Mouse (Mus musculus): ENCODE data around the gene Cnih4. TPM values are rescaled to one million over a fixed set of nuclear protein-coding genes. Genes with fewer than 3 reads are reported as not detected.

Gene Cnih4
- 60.7 and 63.1 TPM in 2 replicates for polyA plus RNA-seq (2016; fragmentation: Nextera tagmentation; extraction: Ambion mirVana)

DNA sequence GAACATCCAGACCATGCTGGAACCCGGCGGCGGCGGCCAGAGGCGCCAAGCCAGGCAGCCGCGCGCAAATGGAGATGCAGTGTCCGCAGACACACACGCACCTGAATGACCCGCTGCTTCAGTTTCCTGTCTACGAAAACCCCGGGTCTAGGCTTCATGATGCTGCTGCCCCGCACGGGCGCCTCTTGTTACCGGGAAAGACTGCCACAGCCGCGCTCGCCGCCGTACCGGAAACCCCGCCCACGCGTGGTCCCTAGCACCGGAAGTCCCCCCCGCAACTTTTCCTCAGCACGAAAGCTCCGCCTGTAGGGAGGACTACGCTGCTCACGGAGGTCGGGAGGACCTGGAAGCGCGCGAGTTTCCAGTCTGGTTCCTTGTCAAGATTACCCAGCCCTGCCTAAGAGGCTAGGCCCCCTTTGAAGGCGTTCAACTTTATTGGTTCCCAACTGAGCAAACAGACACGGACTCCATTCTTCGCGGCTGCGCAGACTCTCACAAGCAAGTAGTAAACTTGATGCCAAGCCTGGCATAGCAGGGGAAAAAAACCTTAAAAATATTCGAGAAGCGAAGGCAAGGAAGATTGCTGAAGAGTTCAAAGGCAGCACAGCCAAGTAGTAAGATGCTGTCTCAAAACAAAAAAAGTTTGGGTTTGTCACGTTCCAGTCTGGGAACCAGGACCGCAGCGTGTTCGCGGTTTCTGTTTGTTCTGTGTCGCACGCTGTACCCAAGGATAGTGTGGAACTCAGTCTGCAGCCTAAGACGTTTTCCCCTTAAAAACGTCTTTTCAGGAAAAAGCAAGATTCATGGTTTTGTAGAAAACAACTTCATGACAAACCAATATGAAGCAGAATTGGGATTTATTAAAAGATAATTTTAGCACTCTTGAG is at the start of gene Cnih4, which contains the start of gene Nvl:
Gene Cnih4, plus strand, starts transcription at position 744 of the 887 bp plus-strand sequence.
Gene Nvl, minus strand, starts transcription at position 255 of the 887 bp plus-strand sequence.
- peak within 1 kb of the TSS; percentile 80 for H3K9ac ChIP-seq
- peak within 1 kb of the TSS; percentile 71 for H3K4me2 ChIP-seq (replicated peaks)
- H3K4me1 ChIP-seq: peaks cover 23% of the 10 kb centered on the region
- peak within 1 kb of the TSS; percentile 87 for H3K4me3 ChIP-seq
- ATAC-seq (ENCODE audit: low FRiP score): peak; percentile 99
- H3K36me3 ChIP-seq: peaks cover 22% of the 10 kb centered on the region
- no peaks in the 10 kb centered on the region for H3K27me3 ChIP-seq
- WGBS: under 1% methylated on average over 52 of the region's 52 CpGs
- no peaks in the 10 kb centered on the region for H3K9me3 ChIP-seq (replicated peaks)
- peak within 1 kb of the TSS; percentile 79 for H3K27ac ChIP-seq

DNA sequence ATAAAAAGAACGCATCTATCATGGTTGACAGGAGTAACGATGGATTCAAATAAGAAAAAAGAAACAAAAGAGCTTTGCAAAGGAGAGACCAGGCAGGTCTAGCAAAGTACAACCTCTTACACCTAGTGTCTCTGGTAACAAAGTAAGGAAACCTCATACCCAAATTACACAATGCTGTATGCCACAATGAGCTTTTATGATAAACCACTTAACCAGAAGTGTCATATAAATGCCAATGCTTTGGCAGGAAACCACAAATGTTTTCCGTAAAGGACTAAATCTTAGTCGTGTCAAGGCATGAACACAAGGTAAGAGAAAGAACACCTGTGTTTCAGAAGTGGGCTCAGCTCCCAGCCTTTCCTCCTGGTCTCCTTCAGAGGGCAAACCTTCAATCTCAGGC is 27.4 kb upstream of the Cnih4 start:
- no peaks in the 10 kb centered on the region for H3K27me3 ChIP-seq
- peaks cover 72% of the 10 kb centered on the region for H3K36me3 ChIP-seq
- WGBS: 95% methylated on average over 4 of the region's 4 CpGs
- H3K4me2 ChIP-seq (replicated peaks): no peak overlapping the region
- ATAC-seq (ENCODE audit: low FRiP score): no peak
- H3K9ac ChIP-seq: no peak overlapping the region
- H3K4me1 ChIP-seq: no peaks in the 10 kb centered on the region
- H3K9me3 ChIP-seq (replicated peaks): no peaks in the 10 kb centered on the region
- no peak overlapping the region for H3K4me3 ChIP-seq
- H3K27ac ChIP-seq: no peak overlapping the region

DNA sequence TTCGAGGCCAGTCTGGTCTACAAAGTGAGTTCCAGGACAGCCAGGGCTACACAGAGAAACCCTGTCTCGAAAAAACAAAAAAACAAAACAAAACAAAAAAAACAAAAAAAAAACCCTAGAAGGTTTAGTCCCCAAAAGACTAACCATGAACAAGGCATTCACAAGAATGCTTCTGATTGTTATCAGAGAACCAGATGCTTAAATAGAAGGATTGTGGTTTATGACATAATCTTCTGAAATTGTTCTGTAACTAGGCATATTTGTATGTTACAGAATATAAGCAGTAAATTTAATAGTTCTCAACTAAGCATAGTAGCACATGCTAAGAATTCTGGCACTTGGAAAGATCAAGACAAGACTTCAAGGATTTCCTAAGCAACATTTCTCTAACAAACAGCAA is 20.3 kb upstream of the Cnih4 start:
- no peaks in the 10 kb centered on the region for H3K9me3 ChIP-seq (replicated peaks)
- H3K27me3 ChIP-seq: no peaks in the 10 kb centered on the region
- H3K4me2 ChIP-seq (replicated peaks): no peak overlapping the region
- H3K36me3 ChIP-seq: peaks cover 79% of the 10 kb centered on the region
- no peak overlapping the region for H3K4me3 ChIP-seq
- H3K9ac ChIP-seq: no peak overlapping the region
- no peak for ATAC-seq (ENCODE audit: low FRiP score)
- H3K27ac ChIP-seq: no peak overlapping the region
- H3K4me1 ChIP-seq: no peaks in the 10 kb centered on the region
- 98% methylated on average over 2 of the region's 2 CpGs for WGBS

DNA sequence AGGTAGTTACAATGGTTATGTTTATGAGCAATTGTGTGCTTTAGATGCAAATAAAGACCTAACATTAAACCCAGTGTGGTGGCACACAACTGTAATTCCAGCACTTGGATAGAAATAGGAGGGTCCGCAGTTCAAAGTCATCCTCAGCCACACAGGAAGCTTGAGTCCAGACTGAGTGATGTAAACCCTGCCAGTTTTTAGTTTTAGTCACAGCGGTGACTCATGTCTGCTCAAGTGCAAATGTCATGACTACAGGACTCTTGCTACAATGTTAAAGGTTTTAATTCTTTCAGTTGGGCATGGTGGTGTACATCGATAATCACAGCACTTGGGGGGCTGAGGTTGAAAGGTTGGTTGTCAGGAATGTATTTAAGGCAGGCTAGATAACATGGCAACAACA is 18.6 kb upstream of the Cnih4 start:
- no peak for ATAC-seq (ENCODE audit: low FRiP score)
- H3K27me3 ChIP-seq: no peaks in the 10 kb centered on the region
- H3K4me2 ChIP-seq (replicated peaks): no peak overlapping the region
- WGBS: 96% methylated on average over 3 of the region's 3 CpGs
- H3K36me3 ChIP-seq: peaks cover 81% of the 10 kb centered on the region
- no peaks in the 10 kb centered on the region for H3K9me3 ChIP-seq (replicated peaks)
- no peak overlapping the region for H3K9ac ChIP-seq
- H3K4me1 ChIP-seq: no peaks in the 10 kb centered on the region
- no peak overlapping the region for H3K27ac ChIP-seq
- H3K4me3 ChIP-seq: no peak overlapping the region

DNA sequence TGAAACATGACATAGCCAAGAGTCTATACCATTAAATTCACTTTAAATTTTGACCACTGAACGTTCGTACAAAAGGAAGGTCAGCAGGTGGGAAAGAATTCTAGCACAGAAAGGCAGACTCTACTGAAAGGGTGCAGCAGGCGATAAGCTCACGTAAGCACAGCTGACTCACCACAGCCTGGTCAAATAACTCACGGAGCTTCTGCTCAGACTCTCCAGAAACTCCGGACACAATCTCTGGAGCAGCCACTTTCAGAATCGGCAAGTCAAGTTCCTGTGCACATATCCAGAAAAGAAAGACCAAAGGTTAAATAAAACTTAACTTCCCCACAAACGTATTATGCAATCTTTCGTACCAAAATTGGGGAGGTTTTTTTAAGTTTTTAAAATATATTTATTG is 17.7 kb upstream of the Cnih4 start:
- peaks cover 80% of the 10 kb centered on the region for H3K36me3 ChIP-seq
- no peak for ATAC-seq (ENCODE audit: low FRiP score)
- H3K27ac ChIP-seq: no peak overlapping the region
- H3K4me1 ChIP-seq: no peaks in the 10 kb centered on the region
- H3K4me2 ChIP-seq (replicated peaks): no peak overlapping the region
- 95% methylated on average over 9 of the region's 9 CpGs for WGBS
- H3K4me3 ChIP-seq: no peak overlapping the region
- H3K9ac ChIP-seq: no peak overlapping the region
- H3K9me3 ChIP-seq (replicated peaks): no peaks in the 10 kb centered on the region
- H3K27me3 ChIP-seq: no peaks in the 10 kb centered on the region

DNA sequence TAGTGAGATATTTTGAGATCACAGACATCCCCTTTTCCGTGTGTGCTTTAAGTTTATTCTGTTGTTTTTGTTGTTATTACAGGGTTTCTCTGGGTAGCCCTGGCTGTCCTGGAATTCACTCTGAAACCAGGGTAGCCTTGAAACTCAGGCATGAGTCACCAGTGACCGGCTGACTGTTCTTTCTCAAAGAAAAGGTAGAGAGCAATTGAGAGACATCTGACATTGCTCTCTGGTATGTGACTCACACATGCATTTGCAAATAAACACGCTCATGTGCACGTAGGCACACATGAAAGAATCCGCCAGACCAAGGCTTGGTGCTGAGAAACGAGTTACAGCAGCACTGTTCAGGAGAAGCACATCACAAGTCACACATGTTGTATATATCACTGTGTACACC is 12.6 kb upstream of the Cnih4 start:
- Histone ChIP-seq H3K36me3 (peaks cover 81% of the 10 kb centered on the region), H3K4me2 (replicated peaks) (no peak overlapping the region), H3K27me3 (no peaks in the 10 kb centered on the region), H3K4me3 (no peak overlapping the region), H3K9ac (no peak overlapping the region), H3K9me3 (replicated peaks) (no peaks in the 10 kb centered on the region), H3K4me1 (no peaks in the 10 kb centered on the region), H3K27ac (no peak overlapping the region)
- 93% methylated on average over 6 of the region's 6 CpGs for WGBS
- ATAC-seq (ENCODE audit: low FRiP score): no peak

DNA sequence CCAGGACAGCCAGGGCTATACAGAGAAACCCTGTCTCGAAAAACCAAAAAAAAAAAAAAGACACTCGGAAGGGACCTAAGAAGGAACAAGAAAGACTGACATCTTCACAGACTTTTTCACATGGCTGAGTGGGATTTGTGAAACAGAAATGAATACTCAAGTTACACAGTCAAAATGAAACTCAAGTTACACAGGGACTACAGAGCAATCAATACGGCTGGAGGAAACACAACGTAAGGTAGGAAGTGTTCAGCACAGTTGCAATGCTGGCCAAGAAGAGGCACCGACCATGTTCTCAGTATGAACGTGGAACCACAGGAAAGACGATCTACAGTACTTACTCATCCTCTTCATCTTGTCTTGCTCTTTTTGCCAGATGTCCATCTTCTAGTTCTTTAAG is 5.8 kb upstream of the Cnih4 start:
- H3K4me2 ChIP-seq (replicated peaks): no peak overlapping the region
- H3K4me1 ChIP-seq: peaks cover 11% of the 10 kb centered on the region
- H3K4me3 ChIP-seq: no peak overlapping the region
- H3K27me3 ChIP-seq: no peaks in the 10 kb centered on the region
- H3K27ac ChIP-seq: no peak overlapping the region
- H3K9ac ChIP-seq: no peak overlapping the region
- peaks cover 59% of the 10 kb centered on the region for H3K36me3 ChIP-seq
- no peak for ATAC-seq (ENCODE audit: low FRiP score)
- 93% methylated on average over 7 of the region's 7 CpGs for WGBS
- H3K9me3 ChIP-seq (replicated peaks): no peaks in the 10 kb centered on the region

DNA sequence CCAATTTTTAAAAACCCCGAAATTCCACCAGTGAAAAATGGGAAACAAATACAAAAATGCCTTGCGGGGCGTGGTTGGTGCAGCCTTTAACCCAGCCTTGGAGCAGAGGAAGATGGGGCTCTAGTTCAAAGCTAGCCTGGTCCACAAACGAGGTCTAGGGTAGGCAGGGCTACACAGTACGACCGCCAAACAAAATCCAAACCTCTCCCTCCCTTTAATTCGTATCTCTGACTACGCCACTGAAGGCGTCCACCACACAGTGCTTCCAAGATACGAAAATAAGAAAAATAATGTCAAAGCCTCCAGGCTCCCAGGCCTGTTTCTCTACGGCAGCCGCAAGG is 914 bp upstream of the Cnih4 start:
- Histone ChIP-seq H3K9me3 (replicated peaks) (no peaks in the 10 kb centered on the region), H3K27ac (peak overlapping the region; percentile 79), H3K27me3 (no peaks in the 10 kb centered on the region), H3K9ac (peak overlapping the region; percentile 80), H3K4me3 (peak overlapping the region; percentile 87), H3K4me2 (replicated peaks) (peak overlapping the region; percentile 71), H3K36me3 (peaks cover 26% of the 10 kb centered on the region), H3K4me1 (peaks cover 23% of the 10 kb centered on the region)
- 0% methylated on average over 12 of the region's 12 CpGs for WGBS
- ATAC-seq (ENCODE audit: low FRiP score): peak; percentile 62

DNA sequence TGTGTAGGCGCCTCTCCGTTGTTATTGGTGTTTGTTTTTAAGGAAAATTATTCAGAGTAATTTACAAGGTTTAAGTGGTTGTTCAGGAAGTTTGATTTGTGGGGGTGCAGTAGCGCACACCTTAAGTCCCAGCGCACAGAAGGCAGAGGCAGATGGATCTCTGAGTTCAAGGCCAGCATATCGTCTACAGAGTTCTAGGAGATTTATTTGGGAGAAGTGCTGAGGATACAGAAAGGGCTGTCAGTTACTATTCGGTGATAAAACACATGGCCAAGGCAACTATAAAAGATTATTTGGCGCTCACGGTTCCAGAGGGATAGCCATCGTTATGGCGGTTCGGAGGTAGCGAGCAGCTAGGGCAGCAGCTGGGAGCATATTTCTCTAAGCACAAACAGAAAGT is 473 bp downstream of the Cnih4 start:
- Histone ChIP-seq H3K4me1 (peaks cover 23% of the 10 kb centered on the region), H3K27me3 (no peaks in the 10 kb centered on the region), H3K9ac (peak overlapping the region; percentile 80), H3K4me3 (peak overlapping the region; percentile 87), H3K9me3 (replicated peaks) (no peaks in the 10 kb centered on the region), H3K4me2 (replicated peaks) (peak overlapping the region; percentile 61), H3K36me3 (peaks cover 14% of the 10 kb centered on the region), H3K27ac (no peak overlapping the region)
- WGBS: 19% methylated on average over 12 of the region's 12 CpGs
- ATAC-seq (ENCODE audit: low FRiP score): no peak

DNA sequence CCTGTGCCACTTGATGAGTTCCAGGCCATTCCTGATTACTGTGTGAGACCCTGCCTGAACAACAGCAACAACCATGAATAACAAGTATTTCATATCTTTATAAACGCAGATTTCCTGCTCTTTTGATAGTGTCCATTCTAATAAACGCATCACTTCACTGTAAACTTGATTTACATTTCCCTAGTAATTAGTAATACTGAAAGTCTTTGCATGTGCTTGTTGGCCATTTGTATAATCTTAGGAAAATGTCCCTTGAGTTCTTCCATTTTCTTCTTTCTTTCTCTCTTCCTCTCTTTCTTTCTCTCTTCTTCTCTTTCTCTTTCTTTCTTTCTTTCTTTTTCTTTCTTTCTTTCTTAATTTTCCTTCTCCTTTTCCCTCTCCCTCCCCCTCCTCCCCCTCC is 1.7 kb downstream of the Cnih4 start:
- Histone ChIP-seq H3K9ac (no peak overlapping the region), H3K27me3 (no peaks in the 10 kb centered on the region), H3K9me3 (replicated peaks) (no peaks in the 10 kb centered on the region), H3K4me2 (replicated peaks) (no peak overlapping the region), H3K4me1 (peaks cover 23% of the 10 kb centered on the region), H3K36me3 (peaks cover 4% of the 10 kb centered on the region; the same call in 1 of the 2 replicates), H3K27ac (no peak overlapping the region), H3K4me3 (no peak overlapping the region)
- no peak for ATAC-seq (ENCODE audit: low FRiP score)
- 83% methylated on average over 2 of the region's 2 CpGs for WGBS

DNA sequence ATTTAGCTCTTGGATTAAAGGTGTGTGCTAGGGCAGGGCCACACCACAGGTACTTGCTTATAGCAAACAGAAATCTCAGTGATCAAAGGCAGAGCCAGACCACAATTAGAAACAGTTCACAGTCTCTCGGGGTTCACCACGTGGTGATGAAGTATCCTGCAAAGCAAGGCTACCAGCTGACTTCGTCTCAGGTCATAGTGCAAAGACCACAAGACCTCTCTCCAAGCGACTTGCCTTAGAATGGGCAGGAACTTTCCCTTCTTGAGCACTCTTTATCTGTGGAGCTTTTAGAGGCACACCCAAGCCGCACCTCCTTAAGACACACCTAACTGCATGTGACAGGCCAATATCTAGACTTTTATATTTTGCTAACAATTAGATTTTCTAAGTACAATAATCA is 4.0 kb downstream of the Cnih4 start:
- H3K27me3 ChIP-seq: no peaks in the 10 kb centered on the region
- H3K27ac ChIP-seq: no peak overlapping the region
- H3K9me3 ChIP-seq (replicated peaks): no peaks in the 10 kb centered on the region
- 81% methylated on average over 5 of the region's 5 CpGs for WGBS
- H3K4me3 ChIP-seq: no peak overlapping the region
- no peak overlapping the region for H3K9ac ChIP-seq
- H3K36me3 ChIP-seq: no peaks in the 10 kb centered on the region
- H3K4me1 ChIP-seq: peaks cover 26% of the 10 kb centered on the region
- H3K4me2 ChIP-seq (replicated peaks): no peak overlapping the region
- ATAC-seq (ENCODE audit: low FRiP score): no peak

DNA sequence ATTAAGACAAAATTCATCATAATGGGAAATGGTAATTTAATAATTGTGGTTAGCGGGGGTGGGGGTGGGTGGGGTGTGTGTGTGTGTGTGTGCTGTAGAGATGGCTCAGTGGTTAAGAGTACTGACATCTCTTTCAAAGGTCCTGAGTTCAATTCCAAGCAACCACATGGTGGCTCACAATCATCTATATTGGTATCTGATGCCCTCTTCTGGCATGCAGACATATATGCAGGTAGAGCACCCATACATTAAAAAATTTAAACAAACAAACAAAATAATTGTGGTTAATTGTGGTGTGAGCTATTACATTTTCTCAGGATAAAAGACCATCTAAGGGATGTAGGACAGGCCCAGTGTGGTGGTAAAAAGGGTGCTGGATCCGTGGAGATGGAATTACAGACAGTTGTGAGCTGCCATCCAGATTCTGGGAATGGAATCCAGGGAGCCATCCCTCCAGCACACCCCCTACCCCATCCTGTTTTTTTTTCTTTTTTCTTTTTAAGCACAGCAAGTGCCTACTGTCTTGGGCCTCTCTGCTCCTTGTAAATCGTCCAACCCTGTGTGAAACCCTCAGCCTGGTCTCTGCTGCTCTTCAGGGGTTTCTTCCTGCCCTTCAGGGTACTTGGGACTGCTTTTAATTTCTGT is 5.0 kb downstream of the Cnih4 start:
- no peak overlapping the region for H3K27ac ChIP-seq
- no peak for ATAC-seq (ENCODE audit: low FRiP score)
- H3K4me3 ChIP-seq: no peak overlapping the region
- 74% methylated on average over 3 of the region's 3 CpGs for WGBS
- no peak overlapping the region for H3K9ac ChIP-seq
- H3K9me3 ChIP-seq (replicated peaks): no peaks in the 10 kb centered on the region
- H3K36me3 ChIP-seq: peaks cover 3% of the 10 kb centered on the region; the same call in 1 of the 2 replicates
- H3K4me1 ChIP-seq: peaks cover 26% of the 10 kb centered on the region
- H3K27me3 ChIP-seq: no peaks in the 10 kb centered on the region
- no peak overlapping the region for H3K4me2 ChIP-seq (replicated peaks)

Measured in hindbrain, embryonic 12.5 days (tissue).